Mouse (Mus musculus): Measurements from ENCODE around the gene Slc2a1. TPM values are rescaled to one million over a fixed set of nuclear protein-coding genes. Genes with fewer than 3 reads are reported as not detected.
A peak's percentile ranks its signal among the peaks of the same experiment; 100 is the strongest.

Gene Slc2a1
- polyA plus RNA-seq, 1 experiment, result 42.5 TPM

DNA sequence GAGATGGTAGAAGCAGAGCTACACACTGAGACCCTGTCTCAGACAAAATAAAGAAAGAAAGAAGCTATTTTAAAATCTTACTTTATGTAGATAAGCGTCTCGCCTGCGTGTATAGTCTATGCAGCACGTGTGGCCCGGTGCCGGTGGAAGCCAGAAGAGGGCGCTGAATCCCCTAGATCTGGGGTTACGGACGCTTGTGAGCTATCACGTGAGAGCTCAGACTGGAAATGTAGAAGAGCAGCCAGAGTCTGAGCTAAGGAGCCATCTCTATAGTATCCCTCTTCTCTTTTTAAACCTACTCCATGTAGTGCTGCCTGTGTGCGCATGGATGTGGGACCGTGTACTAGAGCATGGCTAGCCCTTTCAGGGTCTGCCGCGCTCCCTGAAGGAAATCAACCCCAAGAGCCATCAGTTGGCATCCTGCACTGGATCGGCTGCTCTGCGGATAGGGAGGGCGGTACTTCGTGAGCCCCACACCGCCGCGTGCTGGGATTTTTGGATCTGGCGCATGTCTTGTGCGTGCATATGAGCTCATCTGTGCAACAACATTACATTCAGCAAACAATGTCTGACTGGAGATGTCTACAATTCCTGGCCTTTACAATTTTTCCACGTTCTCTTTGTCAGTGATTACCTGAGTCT is 33.8 kb downstream of the Slc2a1 start:
- H3K4me3 ChIP-seq (ENCODE audit: control insufficient read depth, insufficient read depth, low read length), result no peak overlapping the region
- H3K27me3 ChIP-seq (ENCODE audit: control insufficient read depth, insufficient read depth, low read length), result no peaks in the 10 kb centered on the region
- H3K36me3 ChIP-seq (ENCODE audit: control insufficient read depth, insufficient read depth, low read length), result no peaks in the 10 kb centered on the region
- WGBS, result 70% methylated on average over 24 of the region's 24 CpGs
- no peak overlapping the region for H3K27ac ChIP-seq (ENCODE audit: control insufficient read depth, insufficient read depth, low read length)
- TF ChIP-seq POLR2A (IDR thresholded peaks at IDR 0.05; ENCODE audit: control insufficient read depth, extremely low read depth, insufficient read depth, low read length, poor library complexity), result no peak
- 0 out of 2 replicates have a peak, but pooled peaks have one; percentile 28 for TF ChIP-seq CTCF (IDR thresholded peaks at IDR 0.05; ENCODE audit: borderline replicate concordance, control insufficient read depth, extremely low read depth, insufficient read depth, low read length, poor library complexity)
- peak; percentile 44 for DNase-seq
- H3K4me1 ChIP-seq (replicated peaks; ENCODE audit: control insufficient read depth, insufficient read depth, low read length), result no peaks in the 10 kb centered on the region

GRCm38 (mm10) chr4:119146816-119147215 is 38.3 kb downstream of the Slc2a1 start:
- no peak overlapping the region for H3K27ac ChIP-seq (ENCODE audit: control insufficient read depth, insufficient read depth, low read length)
- WGBS, result 96% methylated on average over 7 of the region's 7 CpGs
- H3K4me1 ChIP-seq (replicated peaks; ENCODE audit: control insufficient read depth, insufficient read depth, low read length), result no peaks in the 10 kb centered on the region
- TF ChIP-seq CTCF (IDR thresholded peaks at IDR 0.05; ENCODE audit: borderline replicate concordance, control insufficient read depth, extremely low read depth, insufficient read depth, low read length, poor library complexity) (no peak), POLR2A (IDR thresholded peaks at IDR 0.05; ENCODE audit: control insufficient read depth, extremely low read depth, insufficient read depth, low read length, poor library complexity) (no peak)
- H3K4me3 ChIP-seq (ENCODE audit: control insufficient read depth, insufficient read depth, low read length), result no peak overlapping the region
- no peak for DNase-seq
- no peaks in the 10 kb centered on the region for H3K27me3 ChIP-seq (ENCODE audit: control insufficient read depth, insufficient read depth, low read length)
- no peaks in the 10 kb centered on the region for H3K36me3 ChIP-seq (ENCODE audit: control insufficient read depth, insufficient read depth, low read length)

DNA sequence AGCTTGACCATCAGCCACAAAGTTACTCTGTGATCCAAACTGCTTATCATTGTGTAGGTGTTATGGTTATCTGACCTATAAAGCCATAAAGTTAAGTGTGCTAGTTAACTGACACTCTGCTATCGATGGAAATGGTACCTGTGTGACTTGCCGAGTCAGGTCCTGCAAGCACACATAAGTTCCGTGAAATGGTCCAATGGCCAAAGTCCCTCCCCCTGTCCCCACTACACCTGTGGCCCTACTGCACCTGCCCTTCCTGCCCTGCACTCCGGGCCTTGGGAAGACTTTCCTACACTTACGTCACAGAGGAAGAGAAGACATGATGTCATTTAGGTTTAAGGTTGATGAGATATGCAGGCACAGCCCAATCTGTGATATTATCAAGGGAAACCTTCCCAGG is 38.8 kb downstream of the Slc2a1 start:
- no peaks in the 10 kb centered on the region for H3K4me1 ChIP-seq (replicated peaks; ENCODE audit: control insufficient read depth, insufficient read depth, low read length)
- 95% methylated on average over 5 of the region's 5 CpGs for WGBS
- no peaks in the 10 kb centered on the region for H3K27me3 ChIP-seq (ENCODE audit: control insufficient read depth, insufficient read depth, low read length)
- no peaks in the 10 kb centered on the region for H3K36me3 ChIP-seq (ENCODE audit: control insufficient read depth, insufficient read depth, low read length)
- no peak overlapping the region for H3K4me3 ChIP-seq (ENCODE audit: control insufficient read depth, insufficient read depth, low read length)
- H3K27ac ChIP-seq (ENCODE audit: control insufficient read depth, insufficient read depth, low read length), result no peak overlapping the region
- no peak for DNase-seq
- TF ChIP-seq CTCF (IDR thresholded peaks at IDR 0.05; ENCODE audit: borderline replicate concordance, control insufficient read depth, extremely low read depth, insufficient read depth, low read length, poor library complexity) (no peak), POLR2A (IDR thresholded peaks at IDR 0.05; ENCODE audit: control insufficient read depth, extremely low read depth, insufficient read depth, low read length, poor library complexity) (no peak)

GRCm38 (mm10) chr4:119148741-119149140 is 40.2 kb downstream of the Slc2a1 start:
- Histone ChIP-seq H3K4me3 (ENCODE audit: control insufficient read depth, insufficient read depth, low read length) (no peak overlapping the region), H3K36me3 (ENCODE audit: control insufficient read depth, insufficient read depth, low read length) (no peaks in the 10 kb centered on the region), H3K27ac (ENCODE audit: control insufficient read depth, insufficient read depth, low read length) (no peak overlapping the region), H3K27me3 (ENCODE audit: control insufficient read depth, insufficient read depth, low read length) (no peaks in the 10 kb centered on the region), H3K4me1 (replicated peaks; ENCODE audit: control insufficient read depth, insufficient read depth, low read length) (no peaks in the 10 kb centered on the region)
- no peak for DNase-seq
- no peak for TF ChIP-seq CTCF (IDR thresholded peaks at IDR 0.05; ENCODE audit: borderline replicate concordance, control insufficient read depth, extremely low read depth, insufficient read depth, low read length, poor library complexity)
- TF ChIP-seq POLR2A (IDR thresholded peaks at IDR 0.05; ENCODE audit: control insufficient read depth, extremely low read depth, insufficient read depth, low read length, poor library complexity), result no peak
- 88% methylated on average over 11 of the region's 11 CpGs for WGBS

- H3K4me1 ChIP-seq (replicated peaks; ENCODE audit: control insufficient read depth, insufficient read depth, low read length), result no peaks in the 10 kb centered on the region
- no peaks in the 10 kb centered on the region for H3K27me3 ChIP-seq (ENCODE audit: control insufficient read depth, insufficient read depth, low read length)
- no peaks in the 10 kb centered on the region for H3K36me3 ChIP-seq (ENCODE audit: control insufficient read depth, insufficient read depth, low read length)
- peak; percentile 66 for DNase-seq
- WGBS, result 35% methylated on average over 2 of the region's 2 CpGs
- no peak for TF ChIP-seq POLR2A (IDR thresholded peaks at IDR 0.05; ENCODE audit: control insufficient read depth, extremely low read depth, insufficient read depth, low read length, poor library complexity)
- TF ChIP-seq CTCF (IDR thresholded peaks at IDR 0.05; ENCODE audit: borderline replicate concordance, control insufficient read depth, extremely low read depth, insufficient read depth, low read length, poor library complexity), result no peak
- no peak overlapping the region for H3K4me3 ChIP-seq (ENCODE audit: control insufficient read depth, insufficient read depth, low read length)
- no peak overlapping the region for H3K27ac ChIP-seq (ENCODE audit: control insufficient read depth, insufficient read depth, low read length)
Measured at GRCm38 (mm10) chr4:119157186-119157585, 48.7 kb downstream of the Slc2a1 start.

DNA sequence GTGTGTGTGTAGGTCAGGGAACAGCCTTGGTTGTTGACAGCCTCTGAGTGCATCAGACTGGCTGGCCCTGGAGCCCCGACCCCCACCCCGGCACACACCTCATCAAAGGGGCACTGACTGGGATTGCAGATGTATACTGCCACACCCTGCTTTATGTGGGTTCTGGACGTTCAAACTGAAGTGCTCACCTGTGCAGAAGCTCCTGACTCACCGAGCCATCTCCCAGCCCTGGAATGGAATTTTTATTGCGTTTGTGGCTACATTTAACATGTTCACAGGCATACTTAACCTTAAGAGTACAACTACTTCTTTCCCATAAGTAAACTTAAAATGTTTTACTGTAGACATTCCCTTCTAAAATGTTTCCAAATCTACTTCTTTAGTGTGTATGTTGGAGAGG is 49.4 kb downstream of the Slc2a1 start:
- DNase-seq, result no peak
- WGBS, result 88% methylated on average over 5 of the region's 5 CpGs
- Histone ChIP-seq H3K27ac (ENCODE audit: control insufficient read depth, insufficient read depth, low read length) (no peak overlapping the region), H3K36me3 (ENCODE audit: control insufficient read depth, insufficient read depth, low read length) (no peaks in the 10 kb centered on the region), H3K27me3 (ENCODE audit: control insufficient read depth, insufficient read depth, low read length) (no peaks in the 10 kb centered on the region), H3K4me3 (ENCODE audit: control insufficient read depth, insufficient read depth, low read length) (no peak overlapping the region), H3K4me1 (replicated peaks; ENCODE audit: control insufficient read depth, insufficient read depth, low read length) (no peaks in the 10 kb centered on the region)
- TF ChIP-seq CTCF (IDR thresholded peaks at IDR 0.05; ENCODE audit: borderline replicate concordance, control insufficient read depth, extremely low read depth, insufficient read depth, low read length, poor library complexity), result no peak
- no peak for TF ChIP-seq POLR2A (IDR thresholded peaks at IDR 0.05; ENCODE audit: control insufficient read depth, extremely low read depth, insufficient read depth, low read length, poor library complexity)

DNA sequence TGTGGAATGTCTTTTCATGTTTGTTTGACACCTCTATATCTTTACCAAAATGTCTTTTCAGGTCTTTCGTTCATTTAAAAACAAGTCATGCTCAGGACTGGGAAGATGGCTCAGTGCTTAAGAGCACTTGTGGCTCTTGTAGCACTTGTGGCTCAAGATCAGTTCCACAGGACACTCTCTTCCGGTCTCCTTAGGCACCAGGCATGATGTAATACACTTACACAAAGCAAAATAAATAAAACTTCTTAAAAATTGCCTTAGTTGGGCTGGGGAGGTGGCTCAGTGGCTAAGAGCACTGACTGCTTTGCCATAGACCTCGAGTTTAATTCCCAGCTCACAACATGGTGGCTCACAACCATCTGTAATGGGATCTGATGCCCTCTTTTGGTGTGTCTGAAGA is 52.8 kb downstream of the Slc2a1 start:
- H3K27ac ChIP-seq (ENCODE audit: control insufficient read depth, insufficient read depth, low read length), result no peak overlapping the region
- WGBS, result 80% methylated on average over 3 of the region's 3 CpGs
- no peaks in the 10 kb centered on the region for H3K36me3 ChIP-seq (ENCODE audit: control insufficient read depth, insufficient read depth, low read length)
- H3K4me1 ChIP-seq (replicated peaks; ENCODE audit: control insufficient read depth, insufficient read depth, low read length), result no peaks in the 10 kb centered on the region
- H3K27me3 ChIP-seq (ENCODE audit: control insufficient read depth, insufficient read depth, low read length), result no peaks in the 10 kb centered on the region
- DNase-seq, result no peak
- H3K4me3 ChIP-seq (ENCODE audit: control insufficient read depth, insufficient read depth, low read length), result no peak overlapping the region
- TF ChIP-seq CTCF (IDR thresholded peaks at IDR 0.05; ENCODE audit: borderline replicate concordance, control insufficient read depth, extremely low read depth, insufficient read depth, low read length, poor library complexity), result no peak
- TF ChIP-seq POLR2A (IDR thresholded peaks at IDR 0.05; ENCODE audit: control insufficient read depth, extremely low read depth, insufficient read depth, low read length, poor library complexity), result no peak
